Mouse (Mus musculus) heart, embryonic 15.5 days (tissue): ENCODE measurements around the gene Kcnn4. TPM values are rescaled to one million over a fixed set of nuclear protein-coding genes. Genes with fewer than 3 reads are reported as not detected.

Experiments
- ATAC-seq: fragments of 200-750 bp; cut with Nextera tagmentation; replicated peaks from 2 replicates; pipeline ENCODE4 v1.8.0; 2017; ENCODE audit warnings: low read depth, moderate TSS enrichment; ENCODE audit not compliant: insufficient number of reproducible peaks, insufficient read depth, low FRiP score
- H3K27ac ChIP-seq: fragments of 300-500 bp; sonication (generic); 2 replicates; pipeline ENCODE4 v1.5.1; 2015; ENCODE audit warnings: mild to moderate bottlenecking, inconsistent platforms
- H3K27me3 ChIP-seq: fragments of 300-500 bp; sonication (generic); 2 replicates; pipeline ENCODE4 v1.6.1; 2015; ENCODE audit warnings: inconsistent platforms
- H3K36me3 ChIP-seq: fragments of 300-500 bp; sonication (generic); 2 replicates; pipeline ENCODE4 v1.6.1; 2015; ENCODE audit warnings: mild to moderate bottlenecking, inconsistent platforms
- H3K4me1 ChIP-seq: fragments of 300-500 bp; sonication (generic); replicated peaks from 2 replicates; pipeline ENCODE4 v1.6.1; 2015; ENCODE audit warnings: inconsistent platforms
- H3K4me2 ChIP-seq: fragments of 300-500 bp; sonication (generic); 2 replicates; pipeline ENCODE4 v1.6.1; 2015; ENCODE audit warnings: inconsistent platforms, mild to moderate bottlenecking, moderate library complexity
- H3K4me3 ChIP-seq: fragments of 300-500 bp; sonication (generic); 2 replicates; pipeline ENCODE4 v1.5.1; 2015; ENCODE audit warnings: mild to moderate bottlenecking, inconsistent platforms
- H3K9ac ChIP-seq: fragments of 300-500 bp; sonication (generic); 2 replicates; pipeline ENCODE4 v1.6.1; 2015; ENCODE audit warnings: mild to moderate bottlenecking, inconsistent platforms
- H3K9me3 ChIP-seq: fragments of 300-500 bp; sonication (generic); replicated peaks from 2 replicates; pipeline ENCODE4 v1.6.1; 2016; ENCODE audit warnings: inconsistent platforms
- WGBS: fragments of 180-500 bp; shearing (Covaris S2); methylation state at CpG from one replicate; pipeline ENCODE4 v1.1.7; 2015; ENCODE audit warnings: mixed read lengths; 5-methylcytosine and 5-hydroxymethylcytosine counted together
- polyA plus RNA-seq: library from polyadenylated mRNA; unstranded; fragments of >200 nt; fragmentation: Nextera tagmentation; extraction: Ambion mirVana; gene quantifications from 2 replicates; pipeline ENCODE4 v1.2.1, GENCODE M21; 2015

The Kcnn4 gene
- 1.7 and 8.5 TPM in 2 replicates for polyA plus RNA-seq

DNA sequence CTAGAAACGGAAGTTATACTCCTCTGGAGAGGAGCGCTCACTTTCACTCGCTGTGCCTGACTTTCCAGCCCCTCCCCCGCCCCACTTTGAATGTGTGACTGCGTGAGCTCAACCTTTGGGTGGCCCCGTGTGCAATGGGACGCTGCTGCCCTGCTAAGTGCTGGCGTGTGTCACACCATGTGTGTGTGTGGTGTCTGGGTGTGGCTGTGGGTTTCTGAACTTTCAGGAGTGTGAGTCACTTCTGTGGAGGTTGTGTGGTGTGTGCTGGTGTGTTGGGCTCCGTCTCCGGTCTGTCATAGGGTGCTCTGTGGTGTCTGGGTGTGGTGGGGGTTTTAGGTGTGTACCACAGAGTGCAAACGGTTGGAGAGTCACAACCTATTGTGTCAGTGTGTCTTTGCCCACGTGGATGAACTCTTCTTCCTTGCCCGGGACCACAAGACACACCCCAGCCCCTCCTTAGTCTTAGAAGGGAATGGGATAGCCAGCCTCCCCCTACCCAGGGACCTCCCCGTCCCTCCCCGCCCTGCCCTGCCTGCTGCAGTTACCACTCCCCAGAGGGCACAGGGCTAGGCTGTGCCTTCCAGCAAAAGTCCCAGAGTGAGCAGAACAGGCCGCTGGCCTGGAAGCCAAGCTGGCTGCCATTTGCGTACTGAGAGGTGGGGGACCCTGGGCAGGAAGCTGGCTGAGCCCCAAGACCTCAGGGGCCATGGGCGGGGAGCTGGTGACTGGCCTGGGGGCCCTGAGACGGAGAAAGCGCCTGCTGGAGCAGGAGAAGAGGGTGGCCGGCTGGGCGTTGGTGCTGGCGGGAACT, at the start of gene Kcnn4:
Gene Kcnn4, plus strand, starts transcription at position 533 of the 811 bp plus-strand sequence.
- peaks cover 13% of the 10 kb centered on the region for H3K4me1 ChIP-seq
- H3K4me2 ChIP-seq, result peak within 1 kb of the TSS; percentile 16; the same call in 1 of the 2 replicates
- no peaks in the 10 kb centered on the region for H3K36me3 ChIP-seq
- H3K9ac ChIP-seq, result no peak within 1 kb of the TSS
- H3K27me3 ChIP-seq, result no peaks in the 10 kb centered on the region
- peak within 1 kb of the TSS; percentile 32 for H3K4me3 ChIP-seq
- H3K9me3 ChIP-seq, result no peaks in the 10 kb centered on the region
- H3K27ac ChIP-seq, result no peak within 1 kb of the TSS; the same call in 1 of the 2 replicates
- WGBS, result 31% methylated on average over 23 of the region's 23 CpGs
- no peak; the same call in 1 of the 2 replicates for ATAC-seq

- no peak overlapping the region for H3K9ac ChIP-seq
- 0 out of 2 replicates have a peak, but pooled peaks cover 5% of the 10 kb centered on the region for H3K9me3 ChIP-seq
- peaks cover 10% of the 10 kb centered on the region for H3K27me3 ChIP-seq
- no peak for ATAC-seq
- no peak overlapping the region for H3K27ac ChIP-seq
- no peak overlapping the region for H3K4me2 ChIP-seq
- no peaks in the 10 kb centered on the region for H3K36me3 ChIP-seq
- H3K4me1 ChIP-seq, result peaks cover 4% of the 10 kb centered on the region
- H3K4me3 ChIP-seq, result no peak overlapping the region
- 60% methylated on average over 4 of the region's 4 CpGs for WGBS
These were observed 47.5 kb upstream of the Kcnn4 start for GRCm38 (mm10) chr7:24322593-24322992.

DNA sequence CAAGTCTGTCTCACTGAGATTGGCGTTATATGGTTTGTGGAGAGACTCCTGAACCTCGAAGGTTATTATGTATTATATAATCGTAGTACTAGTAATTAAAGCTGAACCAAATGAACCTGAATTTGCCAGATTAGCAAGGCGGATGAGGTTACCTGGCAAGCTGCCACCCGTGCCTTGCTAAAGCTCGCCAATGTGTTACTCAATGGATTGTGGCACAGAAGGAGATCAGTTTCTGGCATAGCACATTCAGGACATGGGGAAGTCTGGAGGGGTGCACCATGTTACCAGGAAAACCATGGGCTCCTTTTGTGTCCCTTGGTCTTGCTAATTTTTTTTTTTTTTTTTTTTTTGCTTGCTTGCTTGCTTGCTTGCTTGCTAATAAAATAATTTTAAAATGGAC, 44.9 kb upstream of the Kcnn4 start:
- H3K9me3 ChIP-seq, result 0 out of 2 replicates have a peak, but pooled peaks cover 5% of the 10 kb centered on the region
- H3K36me3 ChIP-seq, result no peaks in the 10 kb centered on the region
- H3K4me1 ChIP-seq, result peaks cover 4% of the 10 kb centered on the region
- WGBS, result 84% methylated on average over 6 of the region's 6 CpGs
- H3K4me3 ChIP-seq, result no peak overlapping the region
- H3K4me2 ChIP-seq, result peak overlapping the region; percentile 61
- no peak overlapping the region for H3K9ac ChIP-seq
- no peak for ATAC-seq
- peaks cover under 1% of the 10 kb centered on the region for H3K27me3 ChIP-seq
- no peak overlapping the region for H3K27ac ChIP-seq

GRCm38 (mm10) chr7:24325675-24326128, 44.4 kb upstream of the Kcnn4 start:
- WGBS, result 3% methylated on average over 13 of the region's 13 CpGs
- Histone ChIP-seq H3K4me2 (peak overlapping the region; percentile 61), H3K4me3 (peak overlapping the region; percentile 40), H3K9me3 (0 out of 2 replicates have a peak, but pooled peaks cover 5% of the 10 kb centered on the region), H3K9ac (peak overlapping the region; percentile 47; the same call in 1 of the 2 replicates), H3K4me1 (peaks cover 4% of the 10 kb centered on the region), H3K27ac (no peak overlapping the region), H3K36me3 (no peaks in the 10 kb centered on the region), H3K27me3 (no peaks in the 10 kb centered on the region; the same call in 1 of the 2 replicates)
- no peak; the same call in 1 of the 2 replicates for ATAC-seq

GRCm38 (mm10) chr7:24326273-24327135, 43.6 kb upstream of the Kcnn4 start:
- Histone ChIP-seq H3K9ac (peak overlapping the region; percentile 47; the same call in 1 of the 2 replicates), H3K27me3 (no peaks in the 10 kb centered on the region), H3K9me3 (0 out of 2 replicates have a peak, but pooled peaks cover 5% of the 10 kb centered on the region), H3K36me3 (no peaks in the 10 kb centered on the region), H3K4me1 (peaks cover 4% of the 10 kb centered on the region), H3K4me3 (peak overlapping the region; percentile 40), H3K27ac (no peak overlapping the region), H3K4me2 (peak overlapping the region; percentile 61)
- 46% methylated on average over 20 of the region's 20 CpGs for WGBS
- ATAC-seq, result no peak

DNA sequence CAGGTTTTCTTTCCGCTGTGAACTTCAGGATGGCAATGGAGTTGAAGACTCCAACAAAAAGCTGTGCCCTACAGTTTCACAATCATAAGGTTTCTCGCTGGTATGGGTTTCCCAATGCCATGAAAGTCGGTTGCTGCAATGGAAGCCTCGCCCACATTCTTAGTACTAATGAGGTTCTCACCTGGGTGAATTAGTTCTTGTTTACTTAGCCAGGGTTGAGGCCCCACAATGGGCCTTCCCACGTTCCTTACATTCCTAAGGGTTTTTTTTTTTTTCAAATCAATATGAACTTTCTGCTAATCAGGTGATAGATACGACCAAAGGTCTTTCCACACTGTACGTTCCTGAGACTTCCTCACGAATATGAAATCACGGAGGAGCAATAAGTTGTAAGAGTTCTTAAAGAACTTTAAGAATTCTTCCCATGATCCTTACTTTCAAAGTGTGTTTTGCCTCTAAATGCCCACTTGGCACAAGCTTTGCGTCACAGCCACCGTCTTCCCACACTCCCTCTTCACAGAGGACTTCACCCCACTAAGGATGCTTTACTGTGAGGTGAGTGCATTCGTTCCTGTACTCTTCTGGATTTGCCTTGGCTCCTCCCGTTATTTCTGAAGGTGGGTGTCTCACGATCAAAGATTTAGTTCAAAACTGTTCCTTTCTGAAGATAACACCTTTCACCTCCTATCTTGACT, 42.6 kb upstream of the Kcnn4 start:
- Histone ChIP-seq H3K9ac (no peak overlapping the region), H3K4me2 (no peak overlapping the region), H3K9me3 (0 out of 2 replicates have a peak, but pooled peaks cover 5% of the 10 kb centered on the region), H3K4me1 (peaks cover 4% of the 10 kb centered on the region), H3K4me3 (no peak overlapping the region), H3K27ac (no peak overlapping the region), H3K27me3 (no peaks in the 10 kb centered on the region), H3K36me3 (no peaks in the 10 kb centered on the region)
- ATAC-seq, result no peak
- 76% methylated on average over 14 of the region's 14 CpGs for WGBS

DNA sequence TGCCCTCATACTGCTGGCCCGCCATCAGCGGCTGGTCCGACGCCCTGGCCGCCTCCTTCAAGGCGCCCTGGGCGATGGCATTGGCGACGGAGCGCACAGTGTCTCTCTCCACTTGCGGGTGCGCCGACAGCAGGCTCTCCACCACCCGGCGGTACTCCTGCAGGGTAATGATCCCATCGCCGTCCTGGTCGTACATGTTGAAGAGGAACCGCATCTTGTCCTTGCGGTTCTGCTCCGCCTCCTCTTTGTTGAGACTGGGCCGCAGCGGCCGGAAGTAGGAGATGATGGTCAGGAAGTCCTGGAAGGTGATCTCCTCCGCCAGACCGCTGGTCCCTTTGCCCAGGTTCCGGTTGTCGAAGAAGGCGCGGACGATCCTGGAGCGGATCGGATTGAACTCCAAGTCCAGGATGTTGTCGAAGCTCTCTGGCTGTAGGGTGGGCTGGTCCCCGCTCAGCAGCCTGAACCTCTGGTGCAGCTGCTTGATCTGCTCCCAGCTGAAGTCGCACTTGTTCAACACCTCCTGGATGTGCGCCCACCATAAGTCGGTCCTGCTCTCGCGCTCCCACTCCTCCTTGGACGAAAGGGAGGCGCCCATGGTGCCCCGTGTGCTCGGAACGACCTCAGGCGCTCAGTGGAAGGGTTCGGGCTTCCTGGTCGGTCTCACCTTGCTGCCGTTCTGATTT, 36.6 kb upstream of the Kcnn4 start, which contains the start of gene Tescl:
Gene Tescl, minus strand, starts transcription at position 633 of the 683 bp plus-strand sequence.
- no peaks in the 10 kb centered on the region for H3K4me1 ChIP-seq
- no peak for ATAC-seq
- peaks cover 26% of the 10 kb centered on the region for H3K27me3 ChIP-seq
- H3K4me2 ChIP-seq, result peak within 1 kb of the TSS; percentile 46
- WGBS, result 28% methylated on average over 49 of the region's 49 CpGs
- peak within 1 kb of the TSS; percentile 14 for H3K4me3 ChIP-seq
- no peaks in the 10 kb centered on the region for H3K9me3 ChIP-seq
- H3K27ac ChIP-seq, result no peak within 1 kb of the TSS
- H3K36me3 ChIP-seq, result no peaks in the 10 kb centered on the region
- H3K9ac ChIP-seq, result no peak within 1 kb of the TSS

GRCm38 (mm10) chr7:24335699-24336309, 34.3 kb upstream of the Kcnn4 start:
- Histone ChIP-seq H3K9me3 (no peaks in the 10 kb centered on the region), H3K27me3 (peaks cover 26% of the 10 kb centered on the region), H3K9ac (no peak overlapping the region), H3K4me1 (no peaks in the 10 kb centered on the region), H3K27ac (no peak overlapping the region), H3K36me3 (no peaks in the 10 kb centered on the region), H3K4me3 (no peak overlapping the region), H3K4me2 (no peak overlapping the region)
- ATAC-seq, result no peak
- WGBS, result 15% methylated on average over 5 of the region's 5 CpGs

DNA sequence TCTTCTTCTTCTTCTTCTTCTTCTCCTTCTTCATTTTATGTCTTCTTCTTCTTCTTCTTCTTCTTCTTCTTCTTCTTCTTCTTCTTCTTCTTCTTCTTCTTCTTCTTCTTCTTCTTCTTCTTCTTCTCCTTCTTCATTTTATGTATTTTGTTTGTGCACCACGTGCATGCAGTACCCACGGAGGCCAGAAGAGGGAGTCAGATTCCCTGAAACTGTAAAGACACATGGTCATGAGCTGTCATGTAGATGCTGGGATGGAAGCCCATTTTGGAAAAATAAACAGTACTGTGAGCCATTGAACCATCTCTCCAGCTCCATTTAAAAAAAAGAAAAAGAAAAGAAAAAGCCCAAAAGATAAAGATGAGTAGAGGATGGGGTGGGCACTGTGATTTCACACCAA, 31.8 kb upstream of the Kcnn4 start:
- 39% methylated on average over 2 of the region's 2 CpGs for WGBS
- H3K9ac ChIP-seq, result no peak overlapping the region
- H3K27ac ChIP-seq, result no peak overlapping the region
- H3K9me3 ChIP-seq, result no peaks in the 10 kb centered on the region
- H3K36me3 ChIP-seq, result no peaks in the 10 kb centered on the region
- peaks cover 17% of the 10 kb centered on the region for H3K27me3 ChIP-seq
- no peak for ATAC-seq
- H3K4me2 ChIP-seq, result no peak overlapping the region
- no peak overlapping the region for H3K4me3 ChIP-seq
- no peaks in the 10 kb centered on the region for H3K4me1 ChIP-seq

DNA sequence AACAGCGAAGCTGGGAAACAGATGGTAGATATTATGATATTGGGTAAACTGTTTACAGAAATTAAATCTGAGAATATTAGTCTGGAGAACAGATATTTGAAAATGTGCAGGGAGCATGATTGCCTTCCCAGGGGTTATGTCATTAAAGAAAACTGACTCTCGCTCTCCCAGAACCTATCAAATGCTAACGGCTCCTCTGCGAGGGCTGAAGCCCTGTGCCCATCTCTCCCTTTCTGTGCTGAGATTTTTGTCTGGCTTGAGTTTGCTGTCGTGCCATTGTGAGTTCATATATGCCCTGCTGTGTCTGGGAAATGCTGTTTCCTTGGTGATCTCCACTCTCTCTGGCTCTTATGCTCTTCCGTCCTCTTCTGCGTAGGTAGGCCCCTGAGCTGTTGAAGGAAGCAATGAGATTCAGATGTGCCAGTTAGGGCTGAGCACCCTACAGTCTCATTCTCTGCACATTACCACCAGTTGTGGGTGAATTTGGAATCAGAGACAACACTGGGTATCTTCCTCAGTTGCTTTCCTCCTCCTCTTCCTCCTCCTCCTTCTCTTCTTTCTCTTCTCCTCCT, 26.3 kb upstream of the Kcnn4 start:
- no peaks in the 10 kb centered on the region for H3K27me3 ChIP-seq
- H3K4me3 ChIP-seq, result no peak overlapping the region
- no peaks in the 10 kb centered on the region for H3K9me3 ChIP-seq
- H3K4me2 ChIP-seq, result no peak overlapping the region
- no peak overlapping the region for H3K9ac ChIP-seq
- H3K4me1 ChIP-seq, result no peaks in the 10 kb centered on the region
- no peak overlapping the region for H3K27ac ChIP-seq
- no peaks in the 10 kb centered on the region for H3K36me3 ChIP-seq
- WGBS, result 68% methylated on average over 7 of the region's 7 CpGs
- no peak for ATAC-seq
